Mouse (Mus musculus): ENCODE results near the gene Wdfy4. TPM values are rescaled to one million over a fixed set of nuclear protein-coding genes. Genes with fewer than 3 reads are reported as not detected.

Wdfy4 gene
- polyA plus RNA-seq, 1 experiment, result 0.27 TPM

- TF ChIP-seq CTCF (IDR thresholded peaks at IDR 0.05; ENCODE audit: borderline replicate concordance, extremely low read depth, insufficient read depth, insufficient read length) (no peak), POLR2A (IDR thresholded peaks at IDR 0.05; ENCODE audit: borderline replicate concordance, extremely low read depth, insufficient read depth, insufficient read length, poor library complexity, severe bottlenecking) (no peak)
- no peak for DNase-seq (ENCODE audit: low read depth)
Measured at GRCm38 (mm10) chr14:33189849-33190423, 4.6 kb upstream of the Wdfy4 start.

GRCm38 (mm10) chr14:33189230-33189629 lies 3.9 kb upstream of the Wdfy4 start:
- DNase-seq (ENCODE audit: low read depth), result no peak
- TF ChIP-seq CTCF (IDR thresholded peaks at IDR 0.05; ENCODE audit: borderline replicate concordance, extremely low read depth, insufficient read depth, insufficient read length) (no peak), POLR2A (IDR thresholded peaks at IDR 0.05; ENCODE audit: borderline replicate concordance, extremely low read depth, insufficient read depth, insufficient read length, poor library complexity, severe bottlenecking) (no peak)

- DNase-seq (ENCODE audit: low read depth), result peak; percentile 7
- no peak for TF ChIP-seq POLR2A (IDR thresholded peaks at IDR 0.05; ENCODE audit: borderline replicate concordance, extremely low read depth, insufficient read depth, insufficient read length, poor library complexity, severe bottlenecking)
- no peak for TF ChIP-seq CTCF (IDR thresholded peaks at IDR 0.05; ENCODE audit: borderline replicate concordance, extremely low read depth, insufficient read depth, insufficient read length)
Measured at GRCm38 (mm10) chr14:33187201-33187600, 1.9 kb upstream of the Wdfy4 start.

GRCm38 (mm10) chr14:33180102-33180501 lies 5.2 kb downstream of the Wdfy4 start:
- DNase-seq (ENCODE audit: low read depth), result no peak
- TF ChIP-seq CTCF (IDR thresholded peaks at IDR 0.05; ENCODE audit: borderline replicate concordance, extremely low read depth, insufficient read depth, insufficient read length) (no peak), POLR2A (IDR thresholded peaks at IDR 0.05; ENCODE audit: borderline replicate concordance, extremely low read depth, insufficient read depth, insufficient read length, poor library complexity, severe bottlenecking) (no peak)

GRCm38 (mm10) chr14:33175059-33175821 lies 10.1 kb downstream of the Wdfy4 start:
- peak; percentile 4 for DNase-seq (ENCODE audit: low read depth)
- no peak for TF ChIP-seq CTCF (IDR thresholded peaks at IDR 0.05; ENCODE audit: borderline replicate concordance, extremely low read depth, insufficient read depth, insufficient read length)
- no peak for TF ChIP-seq POLR2A (IDR thresholded peaks at IDR 0.05; ENCODE audit: borderline replicate concordance, extremely low read depth, insufficient read depth, insufficient read length, poor library complexity, severe bottlenecking)

- no peak for TF ChIP-seq CTCF (IDR thresholded peaks at IDR 0.05; ENCODE audit: borderline replicate concordance, extremely low read depth, insufficient read depth, insufficient read length)
- no peak for DNase-seq (ENCODE audit: low read depth)
Measured at GRCm38 (mm10) chr14:33171942-33172341, 13.4 kb downstream of the Wdfy4 start.

- TF ChIP-seq POLR2A (IDR thresholded peaks at IDR 0.05; ENCODE audit: borderline replicate concordance, extremely low read depth, insufficient read depth, insufficient read length, poor library complexity, severe bottlenecking), result no peak
- no peak for TF ChIP-seq CTCF (IDR thresholded peaks at IDR 0.05; ENCODE audit: borderline replicate concordance, extremely low read depth, insufficient read depth, insufficient read length)
- DNase-seq (ENCODE audit: low read depth), result no peak
Measured at GRCm38 (mm10) chr14:33168750-33169149, 16.6 kb downstream of the Wdfy4 start.

GRCm38 (mm10) chr14:33162238-33162637 lies 23.1 kb downstream of the Wdfy4 start:
- DNase-seq (ENCODE audit: low read depth), result no peak
- TF ChIP-seq CTCF (IDR thresholded peaks at IDR 0.05; ENCODE audit: borderline replicate concordance, extremely low read depth, insufficient read depth, insufficient read length) (no peak), POLR2A (IDR thresholded peaks at IDR 0.05; ENCODE audit: borderline replicate concordance, extremely low read depth, insufficient read depth, insufficient read length, poor library complexity, severe bottlenecking) (no peak)

- no peak for DNase-seq (ENCODE audit: low read depth)
- TF ChIP-seq POLR2A (IDR thresholded peaks at IDR 0.05; ENCODE audit: borderline replicate concordance, extremely low read depth, insufficient read depth, insufficient read length, poor library complexity, severe bottlenecking) (no peak), CTCF (IDR thresholded peaks at IDR 0.05; ENCODE audit: borderline replicate concordance, extremely low read depth, insufficient read depth, insufficient read length) (no peak)
Measured at GRCm38 (mm10) chr14:33158268-33158667, 27.0 kb downstream of the Wdfy4 start.

GRCm38 (mm10) chr14:33152941-33153340 lies 32.4 kb downstream of the Wdfy4 start:
- no peak for TF ChIP-seq POLR2A (IDR thresholded peaks at IDR 0.05; ENCODE audit: borderline replicate concordance, extremely low read depth, insufficient read depth, insufficient read length, poor library complexity, severe bottlenecking)
- no peak; the same call in 1 of the 2 replicates for TF ChIP-seq CTCF (IDR thresholded peaks at IDR 0.05; ENCODE audit: borderline replicate concordance, extremely low read depth, insufficient read depth, insufficient read length)
- DNase-seq (ENCODE audit: low read depth), result no peak

GRCm38 (mm10) chr14:33146287-33146686 lies 39.0 kb downstream of the Wdfy4 start:
- peak; percentile 18 for DNase-seq (ENCODE audit: low read depth)
- TF ChIP-seq CTCF (IDR thresholded peaks at IDR 0.05; ENCODE audit: borderline replicate concordance, extremely low read depth, insufficient read depth, insufficient read length), result peak; percentile 54; the same call in 1 of the 2 replicates
- no peak for TF ChIP-seq POLR2A (IDR thresholded peaks at IDR 0.05; ENCODE audit: borderline replicate concordance, extremely low read depth, insufficient read depth, insufficient read length, poor library complexity, severe bottlenecking)

- DNase-seq (ENCODE audit: low read depth), result peak; percentile 54
- TF ChIP-seq POLR2A (IDR thresholded peaks at IDR 0.05; ENCODE audit: borderline replicate concordance, extremely low read depth, insufficient read depth, insufficient read length, poor library complexity, severe bottlenecking), result no peak
Measured at GRCm38 (mm10) chr14:33136843-33137242, 48.5 kb downstream of the Wdfy4 start.

All from brain, embryonic 14.5 days (tissue).